Mouse (Mus musculus) forebrain, embryonic 13.5 days (tissue): ENCODE results near the gene Smagp. TPM values are rescaled to one million over a fixed set of nuclear protein-coding genes. Genes with fewer than 3 reads are reported as not detected.
A peak's percentile ranks its signal among the peaks of the same experiment; 100 is the strongest.

ENCODE experiments used
- ATAC-seq: fragments of 200-750 bp; cut with Nextera tagmentation; 2 replicates; pipeline ENCODE4 v1.8.0; 2017
- H3K27ac ChIP-seq: fragments of 300-500 bp; sonication (generic); 2 replicates; pipeline ENCODE4 v1.5.1; 2015; ENCODE audit warnings: inconsistent platforms, mild to moderate bottlenecking, moderate library complexity
- H3K27me3 ChIP-seq: fragments of 300-500 bp; sonication (generic); 2 replicates; pipeline ENCODE4 v1.6.1; 2015; ENCODE audit warnings: mild to moderate bottlenecking, inconsistent platforms
- H3K36me3 ChIP-seq: fragments of 300-500 bp; sonication (generic); 2 replicates; pipeline ENCODE4 v1.6.1; 2015; ENCODE audit warnings: mild to moderate bottlenecking, inconsistent platforms; ENCODE audit not compliant: poor library complexity, severe bottlenecking
- H3K4me1 ChIP-seq: fragments of 300-500 bp; sonication (generic); 2 replicates; pipeline ENCODE4 v1.6.1; 2015; ENCODE audit warnings: inconsistent platforms
- H3K4me2 ChIP-seq: fragments of 300-500 bp; sonication (generic); 2 replicates; pipeline ENCODE4 v1.6.1; 2015; ENCODE audit warnings: inconsistent platforms, mild to moderate bottlenecking, moderate library complexity
- H3K4me3 ChIP-seq: fragments of 300-500 bp; sonication (generic); 2 replicates; pipeline ENCODE4 v1.5.1; 2015; ENCODE audit warnings: mild to moderate bottlenecking, inconsistent platforms
- H3K9ac ChIP-seq: fragments of 300-500 bp; sonication (generic); 2 replicates; pipeline ENCODE4 v1.6.1; 2015; ENCODE audit warnings: mild to moderate bottlenecking, inconsistent platforms
- H3K9me3 ChIP-seq: fragments of 300-500 bp; sonication (generic); replicated peaks from 2 replicates; pipeline ENCODE4 v1.6.1; 2016; ENCODE audit warnings: inconsistent platforms
- WGBS: fragments of 180-500 bp; shearing (Covaris S2); methylation state at CpG from one replicate; pipeline ENCODE4 v1.1.7; 2015; 5-methylcytosine and 5-hydroxymethylcytosine counted together
- polyA plus RNA-seq: library from polyadenylated mRNA; unstranded; fragments of >200 nt; fragmentation: Nextera tagmentation; extraction: Ambion mirVana; gene quantifications from 2 replicates; pipeline ENCODE4 v1.2.1, GENCODE M21; 2015

The Smagp gene
- polyA plus RNA-seq, 1 experiment from 2014 or later, result 2.1 TPM

DNA sequence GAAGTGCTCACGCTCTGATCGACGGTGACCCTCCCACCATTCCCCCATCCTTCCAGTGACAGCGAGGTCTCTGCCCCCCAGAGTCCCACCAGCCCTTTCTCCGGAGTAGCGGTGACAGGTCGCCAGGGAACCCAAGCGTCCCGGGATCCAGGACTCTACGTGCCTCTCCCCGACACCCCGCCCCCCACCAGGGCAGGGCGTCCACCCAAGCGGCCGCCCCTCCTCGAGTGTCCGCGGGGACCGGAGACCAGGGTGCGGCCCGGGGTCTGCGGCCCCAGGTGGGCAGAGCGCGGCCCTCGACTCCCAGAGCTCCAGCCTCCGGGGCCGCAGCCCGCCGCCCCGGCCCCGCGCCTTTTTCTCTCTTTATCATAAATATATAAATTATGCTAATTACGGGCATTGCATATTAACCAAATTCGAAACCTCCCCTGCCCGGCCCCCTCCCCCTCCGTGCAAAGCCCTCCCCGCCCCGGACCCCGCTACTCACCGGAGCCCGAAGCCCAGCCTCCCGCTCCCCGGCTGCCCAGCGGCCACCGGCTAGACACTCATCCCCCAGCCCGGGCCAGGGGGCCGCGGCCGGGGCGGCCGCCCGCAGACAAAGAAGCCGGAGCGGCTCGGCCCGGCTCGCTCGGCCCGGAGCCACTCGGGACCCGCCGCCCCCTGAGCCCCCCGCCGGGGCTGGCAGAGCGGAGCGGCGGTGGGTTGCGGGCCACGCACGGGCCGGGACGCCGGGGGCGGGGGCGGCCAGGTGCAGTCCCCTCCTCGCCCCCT is 37.3 kb downstream of the Smagp start, which contains the start of gene Pou6f1:
Gene Pou6f1 (minus strand): TSS at position 709 of the 771 bp plus-strand sequence.
- peak within 1 kb of the TSS; percentile 77 for H3K4me3 ChIP-seq
- ATAC-seq, result peak; percentile 78
- H3K36me3 ChIP-seq, result no peaks in the 10 kb centered on the region
- H3K27ac ChIP-seq, result peak within 1 kb of the TSS; percentile 80
- H3K4me2 ChIP-seq, result peak within 1 kb of the TSS; percentile 85
- H3K9ac ChIP-seq, result peak within 1 kb of the TSS; percentile 93
- peaks cover 25% of the 10 kb centered on the region for H3K4me1 ChIP-seq
- 2% methylated on average over 40 of the region's 76 CpGs for WGBS
- H3K27me3 ChIP-seq, result peaks cover 19% of the 10 kb centered on the region
- no peaks in the 10 kb centered on the region for H3K9me3 ChIP-seq

- 1% methylated on average over 12 of the region's 12 CpGs for WGBS
- Histone ChIP-seq H3K4me3 (peak overlapping the region; percentile 77), H3K9me3 (no peaks in the 10 kb centered on the region), H3K4me1 (peaks cover 24% of the 10 kb centered on the region), H3K4me2 (peak overlapping the region; percentile 85), H3K36me3 (no peaks in the 10 kb centered on the region), H3K27ac (peak overlapping the region; percentile 80), H3K9ac (peak overlapping the region; percentile 93), H3K27me3 (peaks cover 19% of the 10 kb centered on the region)
- peak; percentile 41 for ATAC-seq
Measured at GRCm38 (mm10) chr15:100598883-100599275, 37.9 kb downstream of the Smagp start.

DNA sequence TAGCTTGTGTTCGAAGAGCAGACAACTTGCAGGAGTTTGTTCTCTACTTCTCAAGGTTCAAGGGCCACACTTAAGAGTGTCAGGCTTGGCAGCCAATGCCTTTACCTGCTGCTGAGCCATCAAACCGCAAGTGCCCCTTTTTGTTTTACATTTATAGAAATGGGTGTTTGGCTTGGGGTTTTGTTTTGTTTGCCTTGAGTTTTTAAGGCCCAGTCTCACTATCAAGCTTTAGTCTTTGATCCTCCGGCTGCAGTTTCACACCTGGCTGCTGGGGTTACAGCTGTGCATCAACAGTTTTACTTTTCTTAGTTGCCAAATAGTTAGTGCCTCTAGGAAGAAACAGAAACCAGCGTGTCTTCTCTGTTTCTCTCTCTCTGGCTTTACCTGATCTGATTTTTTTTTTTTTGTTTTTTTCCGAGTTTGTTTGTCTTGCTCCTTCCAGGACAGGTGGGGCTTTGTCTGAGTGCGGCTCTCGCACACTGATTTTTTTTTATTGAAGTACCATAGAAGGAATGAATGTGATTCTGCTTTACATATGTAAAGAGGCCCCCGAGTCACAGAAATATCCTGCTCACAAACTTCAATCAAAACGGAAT is 38.4 kb downstream of the Smagp start:
- H3K27me3 ChIP-seq, result peaks cover 15% of the 10 kb centered on the region
- peak overlapping the region; percentile 85 for H3K4me2 ChIP-seq
- no peaks in the 10 kb centered on the region for H3K36me3 ChIP-seq
- 29% methylated on average over 9 of the region's 9 CpGs for WGBS
- no peak for ATAC-seq
- H3K4me1 ChIP-seq, result peaks cover 22% of the 10 kb centered on the region
- H3K9me3 ChIP-seq, result no peaks in the 10 kb centered on the region
- H3K27ac ChIP-seq, result 0 out of 2 replicates have a peak overlapping the region, but pooled peaks have one; percentile 80
- peak overlapping the region; percentile 77 for H3K4me3 ChIP-seq
- peak overlapping the region; percentile 93 for H3K9ac ChIP-seq

- Histone ChIP-seq H3K36me3 (peaks cover 37% of the 10 kb centered on the region), H3K4me3 (no peak overlapping the region), H3K27ac (no peak overlapping the region), H3K27me3 (no peaks in the 10 kb centered on the region), H3K9me3 (no peaks in the 10 kb centered on the region), H3K9ac (no peak overlapping the region), H3K4me2 (no peak overlapping the region), H3K4me1 (no peaks in the 10 kb centered on the region)
- ATAC-seq, result no peak
- WGBS, result 85% methylated on average over 6 of the region's 6 CpGs
Measured at GRCm38 (mm10) chr15:100592817-100593216, 43.9 kb downstream of the Smagp start.

DNA sequence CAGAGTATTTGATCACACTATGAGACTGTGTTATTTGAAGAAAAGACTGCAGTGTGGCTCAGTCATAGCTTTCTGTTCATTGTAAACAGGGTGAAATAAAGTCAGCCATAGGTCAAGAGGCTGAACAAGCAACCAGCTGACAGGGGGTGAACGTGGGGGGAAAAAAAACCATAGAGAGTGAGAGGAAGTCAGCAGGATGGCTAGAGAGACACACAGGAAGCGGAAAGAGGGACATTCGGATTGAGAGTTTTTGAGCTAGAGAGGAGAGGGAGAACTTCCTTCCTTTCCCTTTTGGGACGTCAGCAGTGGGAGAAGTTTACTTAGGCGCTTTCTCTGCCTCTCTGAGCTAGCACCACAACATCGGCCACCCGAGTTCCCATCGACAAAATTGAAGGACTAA is 46.3 kb downstream of the Smagp start:
- H3K4me1 ChIP-seq, result no peaks in the 10 kb centered on the region
- WGBS, result 83% methylated on average over 8 of the region's 8 CpGs
- H3K36me3 ChIP-seq, result peaks cover 61% of the 10 kb centered on the region
- H3K27ac ChIP-seq, result no peak overlapping the region
- no peak overlapping the region for H3K4me2 ChIP-seq
- H3K9me3 ChIP-seq, result no peaks in the 10 kb centered on the region
- no peak for ATAC-seq
- H3K4me3 ChIP-seq, result no peak overlapping the region
- H3K9ac ChIP-seq, result no peak overlapping the region
- H3K27me3 ChIP-seq, result no peaks in the 10 kb centered on the region

- no peaks in the 10 kb centered on the region for H3K9me3 ChIP-seq
- H3K27me3 ChIP-seq, result no peaks in the 10 kb centered on the region
- H3K36me3 ChIP-seq, result peaks cover 75% of the 10 kb centered on the region
- H3K27ac ChIP-seq, result no peak overlapping the region
- no peak for ATAC-seq
- no peak overlapping the region for H3K4me3 ChIP-seq
- 87% methylated on average over 6 of the region's 6 CpGs for WGBS
- no peak overlapping the region for H3K9ac ChIP-seq
- H3K4me1 ChIP-seq, result no peaks in the 10 kb centered on the region
- H3K4me2 ChIP-seq, result no peak overlapping the region
Measured at GRCm38 (mm10) chr15:100588297-100588696, 48.4 kb downstream of the Smagp start.

DNA sequence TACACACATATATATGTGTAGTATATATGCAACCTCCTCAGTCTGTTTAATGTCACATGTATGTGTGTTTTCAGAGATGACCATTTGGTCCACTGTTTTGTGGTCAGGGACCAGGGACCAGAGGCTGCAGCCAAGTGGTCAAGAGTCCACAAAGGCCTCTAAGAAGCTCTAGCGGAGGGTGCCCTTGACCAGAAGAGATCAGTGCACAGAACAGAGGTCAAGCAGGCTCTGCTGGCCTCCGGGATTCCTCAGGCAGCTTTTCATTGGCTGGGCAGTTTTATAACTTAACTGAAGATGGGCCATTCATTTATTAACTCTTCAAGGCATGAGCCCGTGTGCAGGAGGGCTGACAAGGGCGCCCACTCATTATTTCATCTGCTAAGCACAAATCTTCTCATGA is 49.6 kb downstream of the Smagp start:
- Histone ChIP-seq H3K27ac (no peak overlapping the region), H3K4me3 (no peak overlapping the region), H3K9me3 (no peaks in the 10 kb centered on the region), H3K4me1 (no peaks in the 10 kb centered on the region), H3K4me2 (no peak overlapping the region), H3K36me3 (peaks cover 83% of the 10 kb centered on the region), H3K27me3 (no peaks in the 10 kb centered on the region), H3K9ac (no peak overlapping the region)
- 84% methylated on average over 4 of the region's 4 CpGs for WGBS
- no peak for ATAC-seq

- Histone ChIP-seq H3K4me3 (no peak overlapping the region), H3K27ac (no peak overlapping the region), H3K27me3 (no peaks in the 10 kb centered on the region), H3K9me3 (no peaks in the 10 kb centered on the region), H3K9ac (no peak overlapping the region), H3K4me1 (no peaks in the 10 kb centered on the region), H3K4me2 (no peak overlapping the region), H3K36me3 (peaks cover 81% of the 10 kb centered on the region)
- no peak for ATAC-seq
- WGBS, result 93% methylated on average over 16 of the region's 16 CpGs
Measured at GRCm38 (mm10) chr15:100585931-100586330, 50.8 kb downstream of the Smagp start.

- no peaks in the 10 kb centered on the region for H3K9me3 ChIP-seq
- H3K4me3 ChIP-seq, result no peak overlapping the region
- no peak overlapping the region for H3K9ac ChIP-seq
- H3K27ac ChIP-seq, result no peak overlapping the region
- no peaks in the 10 kb centered on the region for H3K27me3 ChIP-seq
- ATAC-seq, result no peak
- peaks cover 76% of the 10 kb centered on the region for H3K36me3 ChIP-seq
- no peak overlapping the region for H3K4me2 ChIP-seq
- no peaks in the 10 kb centered on the region for H3K4me1 ChIP-seq
- 94% methylated on average over 10 of the region's 10 CpGs for WGBS
Measured at GRCm38 (mm10) chr15:100580108-100580507, 56.6 kb downstream of the Smagp start.

DNA sequence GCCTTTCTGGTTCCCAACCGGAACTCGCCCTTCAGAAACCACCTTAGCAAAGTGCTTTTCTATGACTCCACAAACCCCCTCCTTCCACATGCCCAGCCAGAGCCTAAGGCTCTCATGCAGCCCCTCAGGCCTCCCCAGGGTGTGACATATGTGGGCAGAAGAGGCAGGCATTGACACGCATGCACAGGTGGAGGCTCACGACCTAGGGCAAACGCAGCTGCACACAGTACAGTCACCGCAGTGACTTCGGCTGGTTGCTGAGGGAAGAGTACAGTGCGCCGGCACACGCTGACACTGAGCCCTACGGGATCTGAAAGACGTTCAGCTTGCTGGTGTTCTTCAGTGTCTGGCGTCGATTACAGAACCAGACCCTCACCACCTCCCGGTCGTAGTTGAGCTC is 58.8 kb downstream of the Smagp start:
- peaks cover 8% of the 10 kb centered on the region; the same call in 1 of the 2 replicates for H3K4me1 ChIP-seq
- H3K27me3 ChIP-seq, result no peaks in the 10 kb centered on the region
- no peak overlapping the region for H3K4me2 ChIP-seq
- no peak overlapping the region for H3K27ac ChIP-seq
- H3K36me3 ChIP-seq, result peaks cover 61% of the 10 kb centered on the region
- WGBS, result 88% methylated on average over 16 of the region's 16 CpGs
- no peak overlapping the region for H3K9ac ChIP-seq
- no peak overlapping the region for H3K4me3 ChIP-seq
- ATAC-seq, result no peak
- H3K9me3 ChIP-seq, result no peaks in the 10 kb centered on the region

GRCm38 (mm10) chr15:100576810-100577209 is 59.9 kb downstream of the Smagp start:
- Histone ChIP-seq H3K4me1 (peaks cover 8% of the 10 kb centered on the region; the same call in 1 of the 2 replicates), H3K27me3 (no peaks in the 10 kb centered on the region), H3K4me3 (no peak overlapping the region), H3K36me3 (peaks cover 52% of the 10 kb centered on the region), H3K27ac (no peak overlapping the region), H3K9me3 (no peaks in the 10 kb centered on the region), H3K4me2 (no peak overlapping the region), H3K9ac (no peak overlapping the region)
- ATAC-seq, result no peak
- WGBS, result 88% methylated on average over 6 of the region's 6 CpGs

GRCm38 (mm10) chr15:100576392-100576791 is 60.3 kb downstream of the Smagp start:
- no peaks in the 10 kb centered on the region for H3K27me3 ChIP-seq
- H3K36me3 ChIP-seq, result peaks cover 52% of the 10 kb centered on the region
- H3K9me3 ChIP-seq, result no peaks in the 10 kb centered on the region
- H3K4me1 ChIP-seq, result peaks cover 8% of the 10 kb centered on the region; the same call in 1 of the 2 replicates
- no peak overlapping the region for H3K4me2 ChIP-seq
- no peak overlapping the region for H3K9ac ChIP-seq
- no peak overlapping the region for H3K4me3 ChIP-seq
- no peak overlapping the region for H3K27ac ChIP-seq
- ATAC-seq, result no peak
- 87% methylated on average over 6 of the region's 6 CpGs for WGBS
